Mouse (Mus musculus) erythroblast, embryonic 14.5 days (primary cell): Measurements from ENCODE around the gene Wipi1.

Experiments used
- GATA1 ChIP-seq: IDR thresholded peaks from 2 replicates; pipeline ENCODE4 v1.6.1; 2012; ENCODE audit warnings: low read length, inconsistent platforms, mixed read lengths
- TAL1 ChIP-seq: IDR thresholded peaks from 3 replicates; pipeline ENCODE4 v1.6.1; 2012; ENCODE audit warnings: low read length, inconsistent platforms, mixed read lengths

DNA sequence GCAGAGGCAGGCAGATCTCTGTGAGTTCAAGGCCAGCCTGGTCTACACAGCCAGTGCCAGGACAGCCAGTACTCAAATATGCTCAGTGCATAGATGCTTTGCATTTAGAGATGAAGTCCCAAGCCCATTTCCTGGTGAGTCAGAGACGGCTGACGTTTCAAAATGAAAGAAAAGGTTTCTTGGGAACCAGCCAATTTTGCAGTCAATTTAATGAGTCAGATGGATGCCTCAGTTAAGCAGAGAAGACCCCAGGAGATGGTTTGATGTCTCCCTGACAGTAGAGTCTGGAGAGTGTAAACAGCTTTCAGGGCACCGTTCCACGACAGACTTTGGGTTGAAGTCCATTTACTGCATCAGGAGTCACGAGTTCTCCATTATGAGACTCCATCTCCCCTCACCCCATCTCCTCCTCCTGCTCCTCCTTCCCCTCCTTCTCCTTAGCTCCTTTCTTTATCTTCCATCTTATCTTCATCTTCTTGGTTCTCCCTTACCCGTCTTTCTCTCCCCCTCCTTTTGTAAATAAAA is 24.2 kb upstream of the Wipi1 start:
- TF ChIP-seq TAL1 (no peak), GATA1 (no peak)
